Comparison of ENCODE assay signal across 34 mouse cellular contexts in genomic region chr4:86286572-86286971, GRCm38 (mm10).
"Had no signal": no experiment of that assay in that cellular context is flagged by ENCODE, and none has a peak within 500 bp of the region (broad histone marks: within the 10 kb centered on the region; RNA-seq: fewer than 3 reads in every experiment).

No protein-coding gene starts in this region.

- ATAC-seq: hindbrain, embryonic 16.5 days; hindbrain, postnatal 0 days; inflammation-experienced regulatory T-cells, adult 6 months; intestine, embryonic 15.5 days; intestine, embryonic 16.5 days; intestine, postnatal 0 days had no signal

- H3K36me3 ChIP-seq: heart, embryonic 12.5 days; heart, embryonic 13.5 days; heart, embryonic 15.5 days; hindbrain, embryonic 10.5 days; hindbrain, embryonic 12.5 days; hindbrain, embryonic 13.5 days; hindbrain, embryonic 15.5 days; intestine, embryonic 15.5 days; kidney, embryonic 15.5 days had no signal

- H3K4me3 ChIP-seq: heart, embryonic 12.5 days; heart, embryonic 13.5 days; heart, embryonic 15.5 days; hindbrain, embryonic 10.5 days; hindbrain, embryonic 12.5 days; hindbrain, embryonic 13.5 days; hindbrain, embryonic 15.5 days; intestine, embryonic 15.5 days; kidney, embryonic 15.5 days; layer of hippocampus, adult 2 months; left cerebral cortex, adult 2 months had no signal

- H3K27ac ChIP-seq: heart, embryonic 13.5 days; heart, embryonic 15.5 days; hindbrain, embryonic 10.5 days; hindbrain, embryonic 12.5 days; hindbrain, embryonic 13.5 days; hindbrain, embryonic 14.5 days; hindbrain, embryonic 15.5 days; hindbrain, postnatal 0 days; intestine, embryonic 15.5 days; kidney, embryonic 15.5 days; kidney, postnatal 0 days; layer of hippocampus, adult 2 months; left cerebral cortex, adult 2 months had no signal

- H3K4me2 ChIP-seq: heart, embryonic 12.5 days; heart, embryonic 13.5 days; heart, embryonic 15.5 days; hindbrain, embryonic 12.5 days; hindbrain, embryonic 13.5 days; hindbrain, embryonic 14.5 days; hindbrain, embryonic 15.5 days; intestine, embryonic 15.5 days; kidney, embryonic 15.5 days had no signal

- H3K4me1 ChIP-seq: hindbrain, embryonic 13.5 days; hindbrain, embryonic 15.5 days; intestine, embryonic 15.5 days had no signal

- H3K27me3 ChIP-seq: heart, embryonic 12.5 days; heart, embryonic 13.5 days; heart, embryonic 15.5 days; hindbrain, embryonic 12.5 days; hindbrain, embryonic 13.5 days; hindbrain, embryonic 15.5 days; intestine, embryonic 15.5 days; kidney, embryonic 15.5 days had no signal

- DNase-seq: heart, postnatal 10 days; heart, postnatal 14 days; heart, postnatal 36 days; heart, postnatal 4 days; kidney, adult 11 months; kidney, adult 18-20 months; kidney, adult 2 months; kidney, adult 8-10 months; kidney, adult 9 months; kidney, postnatal 10 days; kidney, postnatal 14 days; kidney, postnatal 25 days; kidney, postnatal 36 days; kidney, postnatal 4 days; layer of hippocampus, adult 9-11 months; layer of hippocampus, postnatal 36 days had no signal

- H3K9me3 ChIP-seq: heart, embryonic 12.5 days; heart, embryonic 15.5 days; hindbrain, embryonic 10.5 days; hindbrain, embryonic 12.5 days; hindbrain, embryonic 13.5 days; hindbrain, embryonic 15.5 days; intestine, embryonic 15.5 days; kidney, embryonic 15.5 days had no signal

- H3K9ac ChIP-seq: heart, embryonic 12.5 days; heart, embryonic 13.5 days; heart, embryonic 15.5 days; hindbrain, embryonic 12.5 days; hindbrain, embryonic 13.5 days; hindbrain, embryonic 14.5 days; hindbrain, embryonic 15.5 days; intestine, embryonic 15.5 days; kidney, embryonic 15.5 days had no signal
